Mouse (Mus musculus) forebrain, embryonic 13.5 days (tissue): ENCODE results near the gene Scgb2b2. TPM values are rescaled to one million over a fixed set of nuclear protein-coding genes. Genes with fewer than 3 reads are reported as not detected.

Source experiments
- ATAC-seq: fragments of 200-750 bp; cut with Nextera tagmentation; 2 replicates; pipeline ENCODE4 v1.8.0; 2017
- H3K27ac ChIP-seq: fragments of 300-500 bp; sonication (generic); 2 replicates; pipeline ENCODE4 v1.5.1; 2015; ENCODE audit warnings: inconsistent platforms, mild to moderate bottlenecking, moderate library complexity
- H3K27me3 ChIP-seq: fragments of 300-500 bp; sonication (generic); 2 replicates; pipeline ENCODE4 v1.6.1; 2015; ENCODE audit warnings: mild to moderate bottlenecking, inconsistent platforms
- H3K36me3 ChIP-seq: fragments of 300-500 bp; sonication (generic); 2 replicates; pipeline ENCODE4 v1.6.1; 2015; ENCODE audit warnings: mild to moderate bottlenecking, inconsistent platforms; ENCODE audit not compliant: poor library complexity, severe bottlenecking
- H3K4me1 ChIP-seq: fragments of 300-500 bp; sonication (generic); 2 replicates; pipeline ENCODE4 v1.6.1; 2015; ENCODE audit warnings: inconsistent platforms
- H3K4me2 ChIP-seq: fragments of 300-500 bp; sonication (generic); 2 replicates; pipeline ENCODE4 v1.6.1; 2015; ENCODE audit warnings: inconsistent platforms, mild to moderate bottlenecking, moderate library complexity
- H3K4me3 ChIP-seq: fragments of 300-500 bp; sonication (generic); 2 replicates; pipeline ENCODE4 v1.5.1; 2015; ENCODE audit warnings: mild to moderate bottlenecking, inconsistent platforms
- H3K9ac ChIP-seq: fragments of 300-500 bp; sonication (generic); 2 replicates; pipeline ENCODE4 v1.6.1; 2015; ENCODE audit warnings: mild to moderate bottlenecking, inconsistent platforms
- H3K9me3 ChIP-seq: fragments of 300-500 bp; sonication (generic); replicated peaks from 2 replicates; pipeline ENCODE4 v1.6.1; 2016; ENCODE audit warnings: inconsistent platforms
- WGBS: fragments of 180-500 bp; shearing (Covaris S2); methylation state at CpG from one replicate; pipeline ENCODE4 v1.1.7; 2015; 5-methylcytosine and 5-hydroxymethylcytosine counted together
- polyA plus RNA-seq: library from polyadenylated mRNA; unstranded; fragments of >200 nt; fragmentation: Nextera tagmentation; extraction: Ambion mirVana; gene quantifications from 2 replicates; pipeline ENCODE4 v1.2.1, GENCODE M21; 2015

Gene Scgb2b2
- polyA plus RNA-seq = not detected in 2 replicates

DNA sequence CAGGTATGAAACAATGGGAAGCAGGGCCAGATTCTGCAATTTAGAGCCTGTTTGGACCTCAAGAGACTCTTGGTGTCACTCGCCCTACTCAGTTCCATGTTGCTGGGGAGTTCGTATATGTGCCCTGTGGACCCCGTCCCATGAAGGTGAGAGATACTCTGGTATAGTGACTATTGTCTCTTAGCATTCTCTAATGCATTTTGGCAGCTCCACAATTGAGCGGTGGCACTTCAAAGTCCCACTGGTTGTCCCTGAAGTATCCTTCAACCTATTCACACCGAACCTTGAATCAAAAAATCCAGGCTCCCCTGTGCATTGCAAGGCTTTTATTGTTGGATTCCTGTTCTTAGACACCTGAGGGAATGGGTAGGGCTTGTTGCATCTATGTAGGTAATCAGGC is at the start of gene Scgb2b2:
TSS of gene Scgb2b2 (plus strand) at position 301 of the 400 bp plus-strand sequence.
- 83% methylated on average over 5 of the region's 5 CpGs for WGBS
- H3K4me3 ChIP-seq = no peak within 1 kb of the TSS
- ATAC-seq = no peak

GRCm38 (mm10) chr7:31291721-31292120 is 1.4 kb downstream of the Scgb2b2 start, which contains the start of gene Scgb1b2:
TSS of gene Scgb1b2 (minus strand) at chr7:31291821.
- no peak within 1 kb of the TSS for H3K9ac ChIP-seq
- no peaks in the 10 kb centered on the region for H3K4me1 ChIP-seq
- WGBS = 88% methylated on average over 3 of the region's 3 CpGs
- peaks cover 35% of the 10 kb centered on the region for H3K9me3 ChIP-seq
- no peak within 1 kb of the TSS for H3K27ac ChIP-seq
- H3K27me3 ChIP-seq = no peaks in the 10 kb centered on the region
- H3K4me2 ChIP-seq = no peak within 1 kb of the TSS
- H3K36me3 ChIP-seq = no peaks in the 10 kb centered on the region
- ATAC-seq = no peak
- H3K4me3 ChIP-seq = no peak within 1 kb of the TSS

More for the DNA sequence above, at the start of gene Scgb2b2:
- Histone ChIP-seq H3K9me3 (peaks cover 37% of the 10 kb centered on the region), H3K27me3 (no peaks in the 10 kb centered on the region), H3K4me1 (no peaks in the 10 kb centered on the region), H3K27ac (no peak within 1 kb of the TSS), H3K4me2 (no peak within 1 kb of the TSS), H3K36me3 (no peaks in the 10 kb centered on the region), H3K9ac (no peak within 1 kb of the TSS)

Other genes with a start within 250 kb of the Scgb2b2 start
- gene Fxyd5, start 248.0 kb upstream of the Scgb2b2 start, polyA plus RNA-seq = 11.5 and 12.2 TPM in 2 replicates
- 19.8 and 33.0 TPM in 2 replicates for gene Fxyd7, start 239.0 kb upstream of the Scgb2b2 start, polyA plus RNA-seq
- 2.5 and 3.9 TPM in 2 replicates for gene Fxyd1, start 233.3 kb upstream of the Scgb2b2 start, polyA plus RNA-seq
- 0.19 and 0.26 TPM in 2 replicates for gene Lgi4, start 231.2 kb upstream of the Scgb2b2 start, polyA plus RNA-seq
- gene Fxyd3, start 213.8 kb upstream of the Scgb2b2 start, polyA plus RNA-seq = 0.08 TPM in 1 of 2 replicates, not detected in the other
- not detected in 2 replicates for gene Hpn, start 175.2 kb upstream of the Scgb2b2 start, polyA plus RNA-seq
- 1.1 and 1.3 TPM in 2 replicates for gene Scn1b, start 163.5 kb upstream of the Scgb2b2 start, polyA plus RNA-seq
- 171 and 189 TPM in 2 replicates for gene Gramd1a, start 134.6 kb upstream of the Scgb2b2 start, polyA plus RNA-seq
- not detected in 2 replicates for gene Scgb1b2, start 1.3 kb downstream of the Scgb2b2 start, polyA plus RNA-seq
- not detected in 2 replicates for gene Scgb2b3, start 71.6 kb downstream of the Scgb2b2 start, polyA plus RNA-seq
- gene Scgb1b3, start 85.1 kb downstream of the Scgb2b2 start, polyA plus RNA-seq = not detected in 2 replicates